Mouse (Mus musculus): ENCODE data around the gene Cpsf2.
"Not testable (repeated sequence)": the region's sequence is repeated elsewhere in the genome, so short reads cannot be mapped to it uniquely, and the experiment has no call there.

Cpsf2 gene

DNA sequence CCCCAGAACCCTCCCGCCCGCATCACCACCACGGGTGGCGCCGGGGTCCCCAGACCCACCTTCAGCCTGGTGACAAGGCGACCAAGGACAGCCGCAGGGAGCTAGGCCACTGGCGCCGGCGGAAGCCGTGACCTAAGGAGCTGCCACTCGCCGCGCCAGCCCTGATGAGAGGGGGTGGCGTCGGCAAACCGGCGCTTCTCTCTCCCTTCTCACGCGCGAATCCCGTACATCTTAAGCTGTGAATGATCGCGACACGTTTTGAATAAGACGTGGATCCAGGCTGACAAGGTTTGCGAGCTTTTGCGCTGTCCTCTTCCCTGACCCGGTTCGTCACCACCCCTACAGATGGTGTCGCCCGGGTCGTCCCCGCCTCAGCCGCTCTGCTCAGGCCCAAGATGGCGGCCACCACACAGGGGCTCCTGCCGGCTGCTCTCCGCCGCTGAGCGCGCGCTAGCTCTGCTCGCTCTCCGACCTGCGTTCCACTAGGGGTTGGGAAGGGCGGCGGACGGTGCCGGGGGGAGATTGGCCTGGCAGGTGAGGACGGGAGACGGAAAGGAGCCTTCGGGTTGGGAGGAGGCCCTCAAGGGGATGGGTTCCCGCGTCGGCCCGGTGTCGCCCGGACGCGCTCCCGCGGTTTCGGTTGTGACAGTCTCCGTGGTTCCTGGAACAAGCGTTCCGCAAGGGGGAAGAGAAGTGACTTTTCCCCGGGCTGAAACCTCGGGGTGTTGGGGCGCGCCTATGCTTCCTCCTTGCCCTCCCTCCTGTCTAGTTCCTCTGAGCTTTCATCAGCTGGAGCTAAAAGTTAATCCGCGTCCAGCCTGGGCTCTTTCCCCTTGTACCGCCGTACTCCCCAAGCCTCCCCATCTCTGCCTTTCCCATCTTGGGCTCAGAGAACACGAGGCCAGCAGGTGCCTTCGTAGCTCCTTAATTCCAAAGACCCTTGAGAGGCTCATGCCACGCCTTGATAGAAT is at the start of gene Cpsf2:
Gene Cpsf2 (plus strand): TSS at position 388 of the 971 bp plus-strand sequence.
- DNase-seq (ENCODE audit: low read depth, low spot score): peak; percentile 89

DNA sequence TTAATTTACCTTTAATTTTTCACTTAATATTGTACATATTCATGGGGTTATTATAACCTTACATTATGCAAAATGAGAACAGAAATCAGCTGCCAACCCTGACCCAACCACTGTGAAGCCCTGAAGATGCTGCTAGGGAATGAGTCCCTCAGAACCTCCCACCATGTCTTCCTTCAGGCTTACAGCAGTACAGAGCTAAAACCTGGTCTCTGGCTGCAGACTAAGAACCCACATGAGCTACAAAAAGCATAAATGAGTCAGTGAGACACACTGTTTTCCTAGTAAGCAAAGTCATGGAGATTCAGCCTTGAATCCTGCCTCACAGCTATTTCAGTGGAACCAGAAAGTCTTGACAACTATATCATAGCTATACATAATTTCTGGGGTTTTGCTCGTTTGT is 47.4 kb upstream of the Cpsf2 start:
- no peak for DNase-seq (ENCODE audit: low read depth, low spot score)

DNA sequence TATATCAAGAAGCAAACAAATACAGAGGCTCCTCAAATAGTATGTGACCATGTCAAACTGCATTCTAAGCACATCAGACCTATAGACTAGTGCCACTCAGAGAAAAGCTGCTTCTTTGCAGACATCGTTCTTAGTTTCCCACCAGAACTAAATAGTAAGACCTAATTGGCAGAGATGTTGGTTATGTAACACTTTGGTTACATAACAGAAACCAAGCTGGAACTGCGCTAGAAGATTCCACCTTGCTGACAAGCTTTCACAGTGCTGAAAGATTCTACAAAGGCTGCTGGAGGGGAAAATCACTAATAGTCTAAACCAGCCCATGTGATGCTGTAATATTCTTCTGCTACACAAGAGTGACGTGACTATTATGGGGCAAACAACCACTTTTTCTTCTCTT is 40.6 kb upstream of the Cpsf2 start:
- no peak for DNase-seq (ENCODE audit: low read depth, low spot score)

DNA sequence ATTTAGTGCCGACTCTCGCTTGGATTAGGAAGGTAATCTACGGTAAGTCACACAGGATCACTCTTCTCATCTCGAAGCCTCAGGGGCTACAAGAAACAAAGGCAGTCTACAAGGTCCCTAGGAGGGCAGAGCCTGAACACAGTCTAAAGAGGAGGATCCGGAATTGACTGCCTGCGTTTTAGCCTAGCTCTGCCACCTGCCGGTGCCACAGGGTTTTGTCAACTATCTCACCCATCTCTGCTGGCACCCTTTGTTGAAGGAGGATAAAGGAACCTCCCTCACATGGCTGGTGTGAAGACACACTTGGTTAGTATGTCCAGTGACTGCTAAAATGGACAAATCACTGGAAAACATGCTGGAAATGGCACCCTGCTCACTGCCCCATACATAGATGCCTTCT is 38.2 kb upstream of the Cpsf2 start:
- DNase-seq (ENCODE audit: low read depth, low spot score): no peak

DNA sequence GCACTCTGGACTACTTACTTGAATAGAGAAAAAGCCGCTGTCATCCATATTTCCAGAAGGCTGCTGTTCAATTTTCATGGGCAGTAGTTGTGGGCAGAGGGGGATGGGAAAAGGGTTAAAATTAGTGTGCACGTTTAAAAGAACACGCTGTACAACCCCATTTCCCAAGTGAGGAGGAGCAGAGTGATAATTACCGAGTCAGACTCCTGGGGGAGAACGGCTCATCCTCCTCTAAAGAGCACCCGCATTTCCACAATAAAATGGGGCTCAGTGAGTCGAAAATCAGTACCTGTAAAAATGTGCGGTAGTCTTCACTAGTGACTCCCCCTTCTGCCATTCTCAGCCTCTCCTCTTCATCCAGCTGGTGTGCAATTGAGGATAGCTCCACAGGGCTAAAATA is 27.8 kb upstream of the Cpsf2 start:
- no peak for DNase-seq (ENCODE audit: low read depth, low spot score)

DNA sequence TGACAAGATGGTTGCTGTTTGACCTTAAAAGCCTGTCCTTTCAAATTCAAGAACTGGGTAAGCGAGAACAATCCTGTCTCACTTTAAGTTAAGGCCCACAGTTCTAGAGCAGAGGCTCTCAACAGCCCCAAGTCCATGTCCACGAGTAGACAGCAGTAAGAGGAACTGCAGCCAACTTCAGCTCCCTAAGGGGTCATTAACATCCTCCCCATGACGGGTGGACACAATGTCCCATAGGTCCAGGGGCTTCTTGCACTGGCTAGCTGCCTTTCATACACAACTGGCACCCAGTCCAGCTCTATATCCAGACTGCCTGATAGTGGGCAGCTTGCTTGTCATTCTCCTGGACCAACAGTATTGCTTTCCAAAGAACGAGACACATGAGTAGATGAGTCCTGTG is 27.0 kb upstream of the Cpsf2 start:
- DNase-seq (ENCODE audit: low read depth, low spot score): no peak

DNA sequence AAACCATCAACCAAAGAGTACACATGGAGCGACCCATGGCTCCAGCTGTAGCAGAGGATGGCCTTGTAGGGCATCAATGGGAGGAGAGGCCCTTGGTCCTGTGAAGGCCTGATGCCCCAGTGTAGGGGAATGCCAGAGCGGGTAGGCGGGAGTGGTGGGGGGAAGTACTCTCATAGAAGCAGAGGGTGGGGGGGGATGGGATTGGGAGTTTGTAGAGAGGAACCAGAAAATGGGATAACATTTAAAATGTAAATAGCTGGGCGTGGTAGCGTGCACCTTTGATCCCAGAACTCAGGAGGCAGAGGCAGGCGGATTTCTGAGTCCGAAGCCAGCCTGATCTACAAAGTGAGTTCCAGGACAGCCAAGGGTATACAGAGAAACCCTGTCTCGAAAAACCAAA is 20.0 kb upstream of the Cpsf2 start:
- not testable (repeated sequence) for DNase-seq (ENCODE audit: low read depth, low spot score)

DNA sequence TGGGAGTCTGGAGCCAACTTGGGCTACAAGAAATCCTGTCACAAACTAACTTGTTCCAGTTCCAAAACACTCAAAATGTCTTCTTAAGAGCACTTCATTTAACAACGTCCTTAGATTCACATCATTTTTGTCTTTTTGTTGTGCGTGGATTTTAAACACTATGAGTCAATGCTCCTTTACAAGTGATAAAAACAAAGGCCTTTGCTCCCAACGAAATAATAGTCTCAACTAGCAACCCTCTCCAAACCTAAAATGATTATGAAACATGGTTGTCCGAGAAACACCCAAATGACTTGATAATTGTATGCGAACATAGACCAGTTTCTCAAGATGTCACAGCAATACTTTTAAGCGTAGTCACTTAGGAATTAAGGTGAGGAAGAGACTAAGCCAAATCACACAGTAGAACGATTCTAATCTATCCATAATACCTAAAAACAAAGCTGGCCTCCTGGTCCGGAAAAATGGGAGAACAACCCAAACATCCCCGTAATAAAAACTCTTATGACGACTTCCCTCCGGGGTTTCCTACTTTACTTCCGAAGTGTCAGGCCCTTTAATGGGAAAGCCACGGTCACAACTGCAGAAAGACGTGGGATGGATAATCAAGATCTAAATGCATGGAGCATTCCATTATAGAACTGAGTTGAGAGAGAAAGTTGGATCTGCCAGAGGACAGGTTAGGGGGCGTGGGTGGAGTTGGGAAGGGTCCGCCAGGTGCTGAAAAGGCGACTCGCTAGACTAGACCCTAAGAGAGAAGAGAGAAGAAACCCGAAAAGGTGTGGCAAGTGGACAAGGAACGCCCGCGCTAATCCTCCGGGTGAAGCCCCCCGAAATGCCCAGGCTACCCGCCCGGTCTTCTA is 18.5 kb upstream of the Cpsf2 start:
- DNase-seq (ENCODE audit: low read depth, low spot score): no peak

DNA sequence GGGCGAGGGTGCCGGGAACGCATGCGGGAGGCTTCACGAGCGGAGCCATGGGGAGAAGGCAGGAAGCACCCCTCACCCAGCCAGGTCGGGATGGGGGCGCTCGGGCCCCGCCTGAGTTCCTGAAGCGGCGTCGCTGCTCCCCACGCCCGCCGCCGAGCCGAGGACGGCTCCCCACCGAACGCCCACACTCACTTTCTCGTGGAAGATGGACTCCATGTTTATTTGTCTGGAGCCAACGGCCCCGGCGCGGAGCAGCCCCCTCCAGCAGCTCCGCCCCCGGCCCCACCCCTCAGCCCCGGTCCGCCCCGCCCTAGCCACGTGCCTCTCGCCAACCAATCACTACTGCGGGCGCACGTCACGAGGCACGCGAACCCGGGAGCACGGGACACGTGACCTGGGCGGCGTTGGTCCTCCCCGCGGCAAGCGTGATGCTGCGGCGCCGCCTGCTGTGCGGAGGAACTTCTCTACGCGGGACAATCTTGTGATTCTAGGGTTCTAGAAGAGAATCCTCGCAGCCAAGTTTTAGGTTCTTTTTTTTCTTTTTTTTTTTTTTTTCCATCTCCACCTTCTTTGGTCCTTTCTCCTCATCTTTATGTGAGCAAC is 17.7 kb upstream of the Cpsf2 start, which contains the start of gene Atxn3:
Gene Atxn3 (minus strand): TSS at position 305 of the 603 bp plus-strand sequence.
- peak; percentile 97 for DNase-seq (ENCODE audit: low read depth, low spot score)

DNA sequence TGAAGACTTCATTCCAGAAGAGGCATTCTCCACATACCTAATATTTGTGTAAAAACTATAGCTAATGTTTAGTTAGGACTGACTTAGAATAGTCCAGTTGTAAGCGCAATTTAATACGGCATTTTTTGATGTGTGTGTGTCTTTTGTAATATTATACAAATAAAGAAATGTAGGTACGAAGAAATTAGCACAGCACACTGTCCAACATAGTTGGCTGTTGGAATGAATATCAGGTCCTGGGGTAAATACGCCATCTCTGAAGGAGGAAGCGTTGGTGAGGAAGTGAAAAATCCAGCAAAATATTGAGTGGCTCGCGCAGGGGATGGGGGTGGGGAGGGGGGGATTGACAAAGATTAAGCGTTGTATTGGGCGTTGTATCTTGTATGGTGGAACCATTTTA is 17.2 kb upstream of the Cpsf2 start:
- DNase-seq (ENCODE audit: low read depth, low spot score): no peak

DNA sequence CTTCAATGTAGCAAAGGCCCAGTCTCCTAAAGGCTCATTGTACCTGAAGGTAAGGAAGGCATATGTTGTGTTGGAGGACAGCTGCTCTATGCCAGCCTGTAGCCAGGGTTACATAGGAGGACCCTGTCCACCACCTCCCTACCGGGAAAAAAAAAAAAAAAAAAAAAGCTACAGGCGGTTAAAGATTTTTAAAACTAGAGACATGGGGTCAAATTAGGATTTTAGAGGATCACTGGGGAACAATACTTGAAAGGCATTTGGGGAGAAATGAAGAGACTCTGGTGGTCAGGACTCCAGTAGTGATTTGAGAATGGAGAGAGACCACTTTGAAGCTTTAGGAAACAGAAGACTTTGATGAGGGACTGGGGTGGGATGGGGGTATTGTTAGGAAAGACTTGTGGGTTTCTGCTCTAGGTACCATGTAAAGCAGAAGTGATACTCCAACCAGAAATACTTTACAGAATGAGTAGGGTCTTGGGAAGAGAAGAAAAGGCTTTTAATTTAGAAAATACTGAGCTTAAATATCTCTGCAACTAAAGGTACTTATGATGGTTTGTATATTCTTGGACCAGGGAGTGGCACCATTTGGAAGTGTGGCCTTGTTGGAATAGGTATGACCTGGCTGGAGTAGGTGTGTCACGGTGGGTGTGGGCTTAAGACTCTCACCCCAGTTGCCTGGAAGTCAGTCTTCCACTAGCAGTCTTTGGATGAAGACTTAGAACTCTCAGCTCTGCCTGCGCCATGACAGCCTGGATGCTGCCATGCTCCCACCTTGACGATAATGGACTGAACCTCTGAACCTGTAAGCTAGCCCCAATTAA is 16.6 kb upstream of the Cpsf2 start:
- not testable (repeated sequence) for DNase-seq (ENCODE audit: low read depth, low spot score)

DNA sequence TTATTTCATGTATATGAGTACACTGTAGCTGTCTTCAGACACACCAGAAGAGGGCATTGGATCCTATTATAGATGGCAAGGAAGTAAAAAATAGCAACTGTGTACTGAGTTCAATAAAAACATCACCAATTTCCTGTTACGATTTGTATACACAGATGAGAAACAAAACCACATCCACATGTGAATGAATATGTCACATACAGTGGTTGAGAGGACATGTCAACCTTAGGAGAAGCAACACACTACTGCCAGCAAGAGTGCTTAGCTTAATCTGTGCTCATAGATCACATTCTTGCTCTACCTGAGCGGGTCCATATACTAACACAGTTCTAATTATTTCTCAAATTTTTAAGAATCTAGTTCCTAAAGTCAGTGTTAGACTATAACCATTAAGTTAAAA is 4.5 kb upstream of the Cpsf2 start:
- peak; percentile 45 for DNase-seq (ENCODE audit: low read depth, low spot score)

DNA sequence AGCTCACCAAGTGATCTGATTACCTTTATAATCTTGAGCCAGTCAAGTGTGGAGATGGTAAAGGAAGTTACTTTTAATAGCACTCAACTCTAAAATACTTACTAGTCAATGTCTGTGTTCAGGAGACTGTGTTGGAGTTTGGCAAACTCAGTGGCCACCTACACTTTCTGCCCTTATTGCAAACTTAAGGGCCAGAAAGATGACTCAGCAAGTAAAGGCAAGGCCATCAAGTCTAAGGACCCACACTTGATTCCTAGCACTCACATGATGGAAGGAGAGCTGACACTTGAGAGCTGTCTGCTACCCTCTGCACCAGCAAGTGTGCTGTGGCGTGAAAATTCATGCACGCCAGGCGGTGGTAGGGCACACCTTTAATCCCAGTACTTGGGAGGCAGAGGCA is 3.6 kb upstream of the Cpsf2 start:
- no peak for DNase-seq (ENCODE audit: low read depth, low spot score)

DNA sequence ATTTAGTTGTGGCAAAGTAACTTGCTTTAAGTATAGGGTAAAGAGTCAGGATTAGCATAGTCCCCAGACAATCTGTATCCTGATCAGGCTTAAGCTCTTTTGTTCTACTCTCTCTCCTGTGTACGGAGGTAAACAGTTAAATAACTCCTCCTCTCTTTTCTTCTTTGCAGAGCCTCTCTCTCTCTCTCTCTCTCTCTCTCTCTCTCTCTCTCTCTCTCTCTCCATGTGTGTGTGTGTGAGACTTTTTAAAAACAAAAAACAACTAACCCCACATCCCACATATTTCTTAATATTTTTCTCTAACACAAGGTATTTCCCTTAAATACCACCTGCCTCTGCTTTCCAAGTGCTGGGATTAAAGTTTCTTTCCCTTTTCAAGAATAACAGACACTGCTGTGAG is 1.2 kb upstream of the Cpsf2 start:
- peak; percentile 31 for DNase-seq (ENCODE audit: low read depth, low spot score)

DNA sequence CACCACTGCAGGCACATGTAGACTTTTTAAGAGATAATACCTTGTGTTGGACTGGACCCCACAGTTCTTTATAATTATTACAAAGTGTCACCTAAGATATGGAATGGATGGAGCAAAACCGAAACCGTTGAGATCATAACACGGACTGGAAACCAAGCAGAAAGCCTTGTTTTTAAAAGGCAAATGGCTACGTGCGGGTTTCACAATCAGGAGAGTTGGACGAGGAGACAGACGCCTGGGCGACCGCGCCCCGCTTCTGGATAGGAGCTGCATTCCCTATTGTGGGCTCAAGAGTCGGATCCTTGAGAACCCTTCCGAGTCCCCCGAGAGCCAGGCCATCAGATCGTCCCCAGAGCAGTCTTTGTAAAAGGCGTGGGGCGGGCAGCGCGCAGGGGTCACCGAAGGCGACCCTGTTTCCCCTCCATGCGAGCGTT is 604 bp upstream of the Cpsf2 start:
- DNase-seq (ENCODE audit: low read depth, low spot score): no peak

DNA sequence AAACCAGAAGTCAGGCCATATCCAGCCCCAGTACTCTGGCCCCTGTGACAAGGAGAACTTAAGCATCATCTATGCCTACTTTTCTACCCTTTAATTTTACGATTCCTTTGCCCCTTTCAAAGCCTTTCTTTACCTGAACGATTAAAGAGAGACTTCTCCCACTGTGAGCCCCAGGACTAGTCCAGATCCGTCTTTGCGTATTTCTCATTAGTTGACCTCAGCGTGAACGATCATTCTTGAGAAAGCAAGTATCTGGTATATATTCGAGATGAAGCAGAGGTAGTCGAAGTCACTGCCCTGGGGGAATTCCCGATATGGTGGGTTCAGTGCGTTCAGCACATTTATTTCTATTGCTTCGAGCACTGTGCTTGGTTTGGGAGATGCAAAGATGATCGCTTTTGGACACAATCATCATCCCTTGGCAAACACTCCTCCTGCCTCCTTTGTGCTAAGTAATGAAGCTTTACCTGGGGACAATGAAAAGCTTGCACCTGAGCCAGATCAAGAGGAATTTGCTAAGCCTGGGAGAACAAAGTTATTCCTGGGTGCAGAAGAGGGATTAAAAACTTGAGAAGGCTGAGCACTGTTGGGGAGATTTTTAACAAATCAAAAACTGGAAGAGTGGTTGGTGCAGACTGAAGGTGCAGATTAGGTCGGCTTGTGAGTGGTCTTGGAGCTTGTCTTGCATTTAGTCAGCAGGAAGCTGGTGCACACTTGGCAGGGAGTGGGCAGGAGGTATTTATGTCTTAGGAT is 1.0 kb downstream of the Cpsf2 start:
- peak; percentile 43 for DNase-seq (ENCODE audit: low read depth, low spot score)

DNA sequence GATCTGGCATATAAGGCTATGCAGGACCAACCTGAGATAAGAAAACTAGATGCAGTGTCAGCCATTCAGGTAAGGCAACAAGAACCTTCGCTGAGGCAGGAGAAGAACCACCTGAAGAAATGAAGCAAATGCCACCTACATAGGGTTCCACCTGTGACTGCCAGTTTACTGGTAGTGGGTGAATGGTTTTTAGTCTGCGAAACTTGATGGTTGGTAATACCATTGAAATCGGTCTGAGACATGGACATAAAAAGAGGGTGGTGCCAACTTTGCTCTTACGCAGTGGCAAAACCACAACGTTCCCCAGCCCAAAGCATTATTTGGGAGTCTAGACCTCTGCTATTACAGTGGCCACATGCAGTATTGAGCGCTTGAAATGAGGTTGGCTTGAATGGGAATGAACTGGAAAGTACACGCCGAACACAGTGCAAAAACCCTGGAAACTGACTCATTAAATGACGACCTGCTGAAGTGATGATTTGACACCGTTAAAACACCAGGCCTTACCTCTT is 1.7 kb downstream of the Cpsf2 start:
- no peak for DNase-seq (ENCODE audit: low read depth, low spot score)

DNA sequence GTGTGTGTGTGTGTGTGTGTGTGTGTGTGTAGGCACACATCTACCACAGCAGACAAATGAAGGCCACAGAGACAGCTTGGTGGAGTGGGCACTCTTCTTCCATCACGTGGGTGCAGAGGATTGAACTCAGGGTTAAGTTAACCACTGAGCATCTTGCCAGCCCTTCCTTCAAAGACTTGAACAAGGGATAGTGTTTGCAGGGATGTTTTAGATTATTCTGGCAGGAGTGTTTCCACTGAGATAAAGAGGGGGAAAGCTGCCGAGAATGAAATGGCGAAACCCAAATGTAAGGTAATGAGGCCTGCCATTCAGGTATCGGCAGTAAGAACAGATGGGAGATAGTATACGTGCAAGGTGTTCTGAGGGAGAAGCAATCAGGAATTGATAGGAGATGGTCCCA is 2.4 kb downstream of the Cpsf2 start:
- DNase-seq (ENCODE audit: low read depth, low spot score): no peak

DNA sequence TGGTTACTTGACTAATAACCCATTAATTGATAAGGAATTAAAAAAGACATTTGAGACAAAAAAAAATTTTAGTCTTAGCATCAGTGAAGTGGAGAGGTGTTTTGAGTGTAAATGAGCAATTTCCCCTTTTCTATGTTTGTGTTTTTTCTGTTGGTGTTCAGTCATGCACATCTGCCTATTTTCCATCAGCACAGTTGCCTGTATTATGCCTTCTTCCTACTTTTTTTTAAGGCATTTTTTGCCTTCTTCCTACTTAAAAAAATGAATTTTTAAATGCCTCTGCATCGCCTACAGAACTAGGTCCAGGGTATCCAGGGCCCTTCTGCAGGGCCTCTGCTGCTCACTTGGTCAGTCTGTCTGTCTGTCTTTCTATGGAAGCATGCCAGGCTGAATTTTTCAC is 2.8 kb downstream of the Cpsf2 start:
- no peak for DNase-seq (ENCODE audit: low read depth, low spot score)

DNA sequence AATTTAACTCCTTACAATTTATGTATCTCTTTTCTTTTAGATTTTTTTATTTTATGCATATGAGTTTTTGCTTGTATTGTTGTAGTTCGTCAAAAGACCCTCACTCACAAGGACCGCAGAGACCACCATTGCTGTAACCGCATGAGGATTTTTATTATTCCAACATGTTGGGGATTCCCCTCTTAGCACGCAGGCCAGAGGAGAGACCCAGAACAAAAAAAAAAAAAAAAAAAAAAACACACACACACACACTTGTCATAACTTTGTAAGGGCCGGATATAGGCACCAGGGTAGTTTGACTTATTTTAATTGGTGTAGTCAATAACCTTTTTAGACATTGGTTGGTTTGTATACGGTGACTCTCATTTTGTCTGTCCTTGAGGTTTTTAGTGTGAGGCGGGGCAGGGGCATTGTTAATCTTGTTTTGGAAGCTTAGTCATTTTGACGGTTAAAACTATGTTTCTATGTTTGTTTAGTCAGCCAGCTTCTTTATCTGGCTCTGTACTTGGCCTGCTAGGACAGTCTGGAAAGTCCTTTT is 3.5 kb downstream of the Cpsf2 start:
- peak; percentile 66 for DNase-seq (ENCODE audit: low read depth, low spot score)
